Mouse (Mus musculus) kidney, postnatal 14 days (tissue): Measurements from ENCODE around the gene Ctdsp1.
"Not testable (repeated sequence)": the region's sequence is repeated elsewhere in the genome, so short reads cannot be mapped to it uniquely, and the experiment has no call there.

ENCODE experiments used
- DNase-seq: peaks from one replicate; pipeline ENCODE4 v3.0.0; 2022; ENCODE audit warnings: mixed read lengths

Ctdsp1 gene

GRCm38 (mm10) chr1:74379058-74379504, 12.2 kb upstream of the Ctdsp1 start:
- no peak for DNase-seq

GRCm38 (mm10) chr1:74380484-74380883, 10.8 kb upstream of the Ctdsp1 start:
- DNase-seq: no peak

GRCm38 (mm10) chr1:74381588-74382021, 9.7 kb upstream of the Ctdsp1 start:
- DNase-seq: no peak

- no peak for DNase-seq
Measured at GRCm38 (mm10) chr1:74383385-74383784, 7.9 kb upstream of the Ctdsp1 start.

GRCm38 (mm10) chr1:74384525-74384924, 6.8 kb upstream of the Ctdsp1 start:
- no peak for DNase-seq

- DNase-seq: no peak
Measured at GRCm38 (mm10) chr1:74385064-74385463, 6.2 kb upstream of the Ctdsp1 start.

GRCm38 (mm10) chr1:74385531-74385930, 5.8 kb upstream of the Ctdsp1 start:
- no peak for DNase-seq

DNA sequence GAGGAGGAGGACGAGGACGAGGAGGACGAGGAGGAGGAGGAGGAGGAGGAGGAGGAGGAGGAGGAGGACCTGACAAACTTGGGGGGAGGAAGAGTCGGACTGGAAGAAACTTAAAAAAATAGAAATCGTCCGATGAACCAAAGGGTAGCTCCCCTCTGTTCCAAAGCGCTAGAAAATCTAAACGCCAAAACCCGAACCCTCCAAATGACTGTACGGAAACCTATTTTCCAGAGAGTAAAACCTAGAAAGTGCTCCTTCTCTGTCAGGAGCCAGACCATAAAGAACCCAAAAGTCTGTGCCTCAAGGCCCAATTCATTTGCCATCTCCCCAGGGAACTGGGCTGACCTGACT, 5.0 kb upstream of the Ctdsp1 start:
- no peak for DNase-seq

DNA sequence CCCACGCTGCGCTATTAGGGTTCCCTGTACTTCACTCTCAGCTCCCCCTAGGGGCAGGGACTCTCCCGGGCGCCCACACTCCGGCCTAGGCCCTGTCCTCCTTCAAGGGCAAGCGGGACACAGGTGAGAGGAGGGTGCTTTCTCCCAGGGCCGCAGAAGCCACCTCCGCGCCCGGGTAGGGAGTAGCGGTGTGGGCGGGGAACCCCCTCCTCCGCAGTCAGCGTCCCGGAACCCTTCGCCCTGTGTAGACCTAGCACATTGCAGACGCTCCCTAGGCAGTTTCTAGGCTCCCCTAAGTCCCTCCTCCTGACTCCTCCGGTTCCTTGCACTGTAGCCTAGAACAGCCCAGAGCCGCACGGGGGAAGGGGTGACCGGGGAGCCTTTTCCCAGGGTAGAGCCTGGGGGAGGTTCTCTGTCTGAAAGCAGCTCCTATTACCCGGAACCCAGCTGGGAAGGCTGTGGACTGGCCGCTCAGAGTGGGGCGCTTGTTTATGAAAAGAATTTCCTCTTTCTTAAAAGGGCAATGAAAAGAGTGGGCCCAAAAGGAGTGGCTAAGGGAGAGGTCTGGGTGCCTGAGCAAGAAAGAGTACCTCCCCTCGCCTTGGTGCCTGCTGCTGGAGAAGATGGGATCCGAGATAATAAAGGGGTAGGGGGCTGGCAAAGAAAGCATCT, 4.5 kb upstream of the Ctdsp1 start:
- DNase-seq: peak; percentile 96

GRCm38 (mm10) chr1:74387386-74387988, 3.8 kb upstream of the Ctdsp1 start:
- DNase-seq: no peak

- no peak for DNase-seq
Measured at GRCm38 (mm10) chr1:74388398-74388920, 2.9 kb upstream of the Ctdsp1 start.

DNA sequence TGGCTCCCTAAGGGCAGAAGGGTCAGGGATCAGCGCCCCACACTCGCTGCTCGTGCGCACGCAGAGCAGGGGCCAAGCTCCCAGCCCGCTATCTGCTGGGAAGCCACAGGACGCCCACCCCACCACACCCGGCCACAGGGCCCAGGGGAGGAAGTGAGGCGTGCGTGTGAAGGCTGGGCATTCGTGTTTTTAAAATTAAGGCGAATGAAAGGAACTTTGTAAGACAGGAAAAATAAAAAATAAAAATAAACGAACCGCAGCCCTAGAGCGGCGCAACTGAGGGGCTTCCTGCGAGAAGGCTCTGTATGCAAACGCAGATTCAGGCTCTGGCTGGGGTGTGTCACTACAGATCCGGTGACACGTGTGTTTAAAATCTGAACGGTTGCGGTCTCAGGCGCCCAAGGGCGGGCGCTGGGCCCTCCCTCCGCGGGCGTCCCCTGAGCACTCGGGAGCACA, 1.4 kb upstream of the Ctdsp1 start:
- DNase-seq: peak; percentile 37

- peak; percentile 69 for DNase-seq
Measured at GRCm38 (mm10) chr1:74390287-74390906, 912 bp upstream of the Ctdsp1 start.

DNA sequence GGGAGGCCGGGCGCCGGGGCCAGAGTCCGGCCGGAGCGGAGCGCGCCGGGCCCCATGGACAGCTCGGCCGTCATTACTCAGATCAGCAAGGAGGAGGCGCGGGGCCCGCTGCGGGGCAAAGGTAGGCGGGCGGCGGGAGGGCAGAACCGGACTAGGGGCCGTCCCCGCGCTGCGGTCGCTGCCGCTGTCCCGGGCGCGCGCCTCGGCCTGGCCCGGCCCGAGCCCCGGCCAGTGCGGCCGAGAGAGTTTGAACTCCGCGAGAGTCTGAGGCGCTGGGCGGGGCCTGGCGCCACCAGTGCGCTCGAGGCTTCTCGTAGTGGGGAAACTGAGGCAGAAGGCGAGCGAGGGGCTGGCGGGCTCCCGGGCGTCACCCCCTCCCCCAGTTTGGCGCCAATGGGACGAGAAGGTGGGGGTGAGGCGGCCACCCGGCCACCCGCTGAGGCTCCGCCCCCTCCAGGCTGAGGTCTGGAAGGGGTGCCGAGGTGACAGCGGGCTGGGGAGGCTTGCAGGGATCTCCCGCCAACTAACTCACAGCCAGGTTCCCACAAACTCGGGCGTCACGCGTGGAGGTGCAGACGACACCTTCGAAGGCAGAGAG, 634 bp downstream of the Ctdsp1 start:
- DNase-seq: peak; percentile 90

DNA sequence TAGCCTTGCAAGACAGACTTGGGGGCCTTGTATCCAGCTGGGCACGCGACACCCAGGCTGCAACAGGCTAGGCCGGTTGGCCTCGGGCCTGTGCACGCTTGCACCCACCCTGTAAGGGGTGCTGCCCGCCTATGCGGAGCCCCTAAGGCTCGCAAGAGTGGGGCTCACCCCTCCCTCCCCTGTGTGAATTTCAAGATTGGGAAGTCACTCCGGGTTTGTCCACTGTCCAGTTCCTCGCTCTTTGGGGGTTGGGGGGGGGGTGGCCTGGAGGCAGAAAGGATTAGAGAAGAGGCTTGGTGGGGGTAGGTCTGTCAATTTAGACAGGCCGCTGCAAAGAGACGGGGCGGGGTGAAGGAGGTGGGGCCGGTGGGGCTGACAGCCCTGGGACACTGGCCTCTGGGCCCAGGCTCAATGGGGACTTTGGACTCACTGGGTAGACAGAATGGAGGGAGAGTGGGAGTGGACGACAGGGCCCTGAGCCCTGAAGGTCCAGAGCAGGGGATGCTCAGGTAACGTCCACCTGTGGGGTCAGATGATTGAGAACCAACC, 1.2 kb downstream of the Ctdsp1 start:
- peak; percentile 83 for DNase-seq

GRCm38 (mm10) chr1:74393010-74393409, 1.7 kb downstream of the Ctdsp1 start:
- no peak for DNase-seq

DNA sequence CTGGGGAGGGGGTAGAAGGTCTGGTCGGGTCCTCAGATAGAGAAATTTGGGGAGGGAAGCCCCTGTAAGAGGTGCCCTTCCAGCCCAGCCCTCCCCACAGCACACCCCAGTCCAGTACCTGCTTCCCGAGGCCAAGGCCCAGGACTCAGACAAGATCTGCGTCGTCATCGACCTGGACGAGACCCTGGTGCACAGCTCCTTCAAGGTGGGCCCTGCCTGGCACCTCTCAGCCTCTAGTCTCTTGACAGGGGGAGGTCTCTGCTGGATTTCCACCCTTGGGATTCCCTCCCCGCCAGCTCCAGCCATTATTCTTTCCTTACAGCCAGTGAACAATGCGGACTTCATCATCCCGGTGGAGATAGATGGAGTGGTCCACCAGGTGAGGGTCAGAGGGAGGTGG, 2.4 kb downstream of the Ctdsp1 start:
- no peak for DNase-seq

GRCm38 (mm10) chr1:74394311-74394710, 3.0 kb downstream of the Ctdsp1 start:
- DNase-seq: no peak

DNA sequence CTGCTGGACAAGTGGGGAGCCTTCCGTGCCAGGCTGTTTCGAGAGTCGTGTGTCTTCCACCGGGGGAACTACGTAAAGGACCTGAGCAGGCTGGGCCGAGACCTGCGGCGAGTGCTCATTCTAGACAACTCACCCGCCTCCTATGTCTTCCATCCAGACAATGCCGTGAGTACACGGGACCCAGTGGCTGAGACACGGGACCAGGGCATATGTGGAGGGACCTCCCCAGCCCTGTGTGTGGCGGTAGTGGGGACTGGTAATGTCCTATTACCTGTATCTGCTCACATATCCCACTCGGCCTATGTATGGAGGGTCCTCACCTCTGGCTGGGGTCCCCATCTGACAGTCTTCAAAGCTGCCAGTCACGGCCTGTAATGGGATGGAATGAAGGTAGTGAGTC, 3.5 kb downstream of the Ctdsp1 start:
- no peak for DNase-seq

GRCm38 (mm10) chr1:74395290-74395689, 4.0 kb downstream of the Ctdsp1 start:
- DNase-seq: no peak

DNA sequence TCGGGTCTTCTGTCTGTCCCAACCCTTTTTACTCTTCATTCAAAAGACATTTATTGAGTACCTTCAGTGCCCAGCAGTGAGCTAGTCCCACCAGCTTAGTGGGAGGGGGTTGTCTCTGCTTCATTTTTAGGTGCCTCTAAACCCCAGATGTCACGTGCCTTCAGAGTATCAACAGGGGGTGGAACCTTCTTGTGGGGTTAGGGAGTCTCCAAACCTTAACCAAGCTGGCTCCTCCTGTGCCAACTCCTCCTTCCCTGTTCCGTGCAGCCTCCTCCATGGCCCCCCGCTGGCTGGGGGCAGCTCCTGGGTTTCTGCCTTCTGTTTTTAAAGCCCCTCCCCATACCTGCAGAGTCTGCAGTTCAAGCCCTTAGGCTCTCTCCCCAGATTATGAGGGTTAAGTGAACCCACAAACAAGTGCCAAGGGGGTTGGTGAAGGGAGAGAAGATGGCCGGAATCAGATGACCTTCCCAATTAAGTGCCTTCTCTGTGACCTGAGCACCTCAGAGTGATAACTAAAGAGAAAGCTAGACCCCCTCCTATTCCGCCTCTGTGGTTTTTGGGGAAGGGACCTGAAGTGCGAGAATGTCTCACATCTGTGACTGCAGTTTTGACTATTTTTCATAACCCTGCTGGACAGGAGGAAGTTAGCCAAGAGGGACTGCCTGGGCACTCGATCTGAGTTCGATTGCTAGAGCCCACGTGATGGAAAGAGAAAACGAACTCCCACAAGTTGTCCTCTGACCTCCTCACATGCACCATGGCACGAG, 5.3 kb downstream of the Ctdsp1 start:
- not testable (repeated sequence) for DNase-seq

GRCm38 (mm10) chr1:74397268-74397918, 6.1 kb downstream of the Ctdsp1 start:
- peak; percentile 100 for DNase-seq
